Mouse (Mus musculus): ENCODE data around the gene Gfra1.

DNA sequence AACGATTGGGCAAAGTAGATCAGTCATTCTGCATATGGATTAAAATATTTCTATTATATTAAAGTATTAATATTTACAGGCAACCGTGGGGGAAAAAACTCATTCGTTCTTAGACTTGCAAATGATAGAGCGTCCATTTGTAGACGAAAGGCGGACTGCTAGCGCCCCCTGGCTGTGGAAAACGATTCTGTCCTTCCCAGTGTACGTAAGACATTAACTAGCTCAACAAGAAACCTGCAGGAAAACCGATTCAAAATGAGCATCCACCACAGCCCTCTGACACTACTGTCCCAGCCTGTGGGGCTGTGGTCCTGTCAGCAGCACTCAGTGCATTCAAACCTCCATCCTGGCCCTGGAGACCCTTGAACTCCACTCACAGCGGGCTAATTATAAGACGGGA lies 13.7 kb upstream of the Gfra1 start:
- peak; percentile 82; the same call in 1 of the 2 replicates for TF ChIP-seq CTCF (IDR thresholded peaks at IDR 0.05; ENCODE audit: extremely low read depth, insufficient read depth, insufficient read length, insufficient replicate concordance)
- TF ChIP-seq POLR2A (IDR thresholded peaks at IDR 0.05; ENCODE audit: low read depth, low read length), result no peak

All from spleen, adult 2 months (tissue).